Mouse (Mus musculus) intestine, postnatal 0 days (tissue): ENCODE results near the gene Xrcc6. TPM values are rescaled to one million over a fixed set of nuclear protein-coding genes. Genes with fewer than 3 reads are reported as not detected.

Experiments used
- ATAC-seq: fragments of 200-750 bp; cut with Nextera tagmentation; 2 replicates; pipeline ENCODE4 v1.8.0; 2017; ENCODE audit warnings: mild to moderate bottlenecking, moderate TSS enrichment, moderate library complexity
- H3K27ac ChIP-seq: fragments of 300-500 bp; sonication (generic); 2 replicates; pipeline ENCODE4 v1.5.1; 2014; ENCODE audit warnings: mild to moderate bottlenecking, low read depth, low read length, moderate library complexity
- H3K27me3 ChIP-seq: fragments of 300-500 bp; sonication (generic); replicated peaks from 2 replicates; pipeline ENCODE4 v1.6.1; 2014; ENCODE audit warnings: low read length, mixed read lengths; ENCODE audit not compliant: control insufficient read depth, insufficient read depth
- H3K36me3 ChIP-seq: fragments of 300-500 bp; sonication (generic); 2 replicates; pipeline ENCODE4 v1.6.1; 2014; ENCODE audit warnings: mild to moderate bottlenecking, moderate library complexity; ENCODE audit not compliant: control insufficient read depth, insufficient read depth
- H3K4me1 ChIP-seq: fragments of 300-500 bp; sonication (generic); replicated peaks from 2 replicates; pipeline ENCODE4 v1.6.1; 2014; ENCODE audit warnings: antibody characterized with exemption, low read length, mixed read lengths; ENCODE audit not compliant: control insufficient read depth, insufficient read depth
- H3K4me2 ChIP-seq: fragments of 300-500 bp; sonication (generic); replicated peaks from 2 replicates; pipeline ENCODE4 v1.6.1; 2014; ENCODE audit warnings: low read depth, mild to moderate bottlenecking, moderate library complexity
- H3K4me3 ChIP-seq: fragments of 300-500 bp; sonication (generic); 2 replicates; pipeline ENCODE4 v1.5.1; 2014; ENCODE audit warnings: low read depth, low read length
- H3K9ac ChIP-seq: fragments of 300-500 bp; sonication (generic); 2 replicates; pipeline ENCODE4 v1.6.1; 2014; ENCODE audit warnings: mild to moderate bottlenecking, low read depth, low read length
- H3K9me3 ChIP-seq: fragments of 300-500 bp; sonication (generic); 2 replicates; pipeline ENCODE4 v1.6.1; 2016; ENCODE audit warnings: mixed run types; ENCODE audit not compliant: control insufficient read depth
- CTCF ChIP-seq: sonication (generic); IDR thresholded peaks from 2 replicates; pipeline ENCODE4 v1.5.1; 2016; ENCODE audit warnings: low read depth, mild to moderate bottlenecking, control low read depth, antibody characterized with exemption, moderate library complexity
- WGBS: fragments of 180-500 bp; shearing (Covaris S2); extraction: QIAGEN DNeasy Blood & Tissue Kit; methylation state at CpG from one replicate; pipeline ENCODE4 v1.1.7; 2014; 5-methylcytosine and 5-hydroxymethylcytosine counted together
- polyA plus RNA-seq: library from polyadenylated mRNA; unstranded; fragments of >200 nt; fragmentation: Nextera tagmentation; extraction: Ambion mirVana; gene quantifications from 2 replicates; pipeline ENCODE4 v1.2.1, GENCODE M21; 2015

The Xrcc6 gene
- polyA plus RNA-seq, 1 experiment from 2014 or later = 22.6 TPM

GRCm38 (mm10) chr15:82052544-82052943 lies 64.9 kb downstream of the Xrcc6 start:
- no peak for TF ChIP-seq CTCF

GRCm38 (mm10) chr15:82058719-82059201 lies 71.1 kb downstream of the Xrcc6 start, which contains the start of gene 4930407I10Rik:
Gene 4930407I10Rik, plus strand, starts transcription at chr15:82059151.
- 83% methylated on average over 1 of the region's 1 CpGs for WGBS
- H3K9me3 ChIP-seq = no peaks in the 10 kb centered on the region
- ATAC-seq = no peak
- no peak within 1 kb of the TSS for H3K4me2 ChIP-seq
- no peak within 1 kb of the TSS for H3K27ac ChIP-seq
- no peaks in the 10 kb centered on the region for H3K36me3 ChIP-seq
- H3K27me3 ChIP-seq = peaks cover 5% of the 10 kb centered on the region; the same call in 1 of the 2 replicates
- no peak within 1 kb of the TSS for H3K9ac ChIP-seq
- no peak for TF ChIP-seq CTCF
- H3K4me1 ChIP-seq = no peaks in the 10 kb centered on the region
- no peak within 1 kb of the TSS for H3K4me3 ChIP-seq

More at GRCm38 (mm10) chr15:82052544-82052943, 64.9 kb downstream of the Xrcc6 start:
- no peak overlapping the region for H3K9ac ChIP-seq
- no peak for ATAC-seq
- H3K9me3 ChIP-seq = no peaks in the 10 kb centered on the region
- 64% methylated on average over 5 of the region's 5 CpGs for WGBS
- no peaks in the 10 kb centered on the region for H3K27me3 ChIP-seq
- no peaks in the 10 kb centered on the region for H3K36me3 ChIP-seq
- no peak overlapping the region for H3K4me2 ChIP-seq
- H3K4me1 ChIP-seq = no peaks in the 10 kb centered on the region
- H3K27ac ChIP-seq = no peak overlapping the region
- no peak overlapping the region for H3K4me3 ChIP-seq

- Histone ChIP-seq H3K4me3 (no peak overlapping the region), H3K4me1 (no peaks in the 10 kb centered on the region), H3K9me3 (no peaks in the 10 kb centered on the region), H3K36me3 (no peaks in the 10 kb centered on the region), H3K9ac (no peak overlapping the region), H3K27ac (no peak overlapping the region), H3K27me3 (peaks cover 39% of the 10 kb centered on the region), H3K4me2 (no peak overlapping the region)
- ATAC-seq = no peak
- WGBS = 56% methylated on average over 14 of the region's 14 CpGs
- no peak for TF ChIP-seq CTCF
Observed at GRCm38 (mm10) chr15:82063909-82064308, 76.3 kb downstream of the Xrcc6 start.

GRCm38 (mm10) chr15:82065511-82065910 lies 77.9 kb downstream of the Xrcc6 start:
- Histone ChIP-seq H3K4me1 (no peaks in the 10 kb centered on the region), H3K4me2 (no peak overlapping the region), H3K9ac (no peak overlapping the region), H3K27me3 (peaks cover 55% of the 10 kb centered on the region), H3K4me3 (no peak overlapping the region), H3K9me3 (no peaks in the 10 kb centered on the region), H3K36me3 (no peaks in the 10 kb centered on the region), H3K27ac (no peak overlapping the region)
- peak; percentile 89 for TF ChIP-seq CTCF
- 13% methylated on average over 7 of the region's 7 CpGs for WGBS
- ATAC-seq = no peak

- Histone ChIP-seq H3K27ac (no peak within 1 kb of the TSS), H3K4me2 (no peak within 1 kb of the TSS)
Observed at GRCm38 (mm10) chr15:82069898-82070297, 82.3 kb downstream of the Xrcc6 start, which contains the start of gene Mei1. Gene Mei1, plus strand, starts transcription at chr15:82069996.

GRCm38 (mm10) chr15:82071816-82072469 lies 84.3 kb downstream of the Xrcc6 start:
- H3K36me3 ChIP-seq = no peaks in the 10 kb centered on the region
- H3K27ac ChIP-seq = no peak overlapping the region
- no peak overlapping the region for H3K4me3 ChIP-seq
- 87% methylated on average over 26 of the region's 26 CpGs for WGBS
- no peak for ATAC-seq
- no peaks in the 10 kb centered on the region for H3K9me3 ChIP-seq
- no peaks in the 10 kb centered on the region for H3K4me1 ChIP-seq
- H3K9ac ChIP-seq = no peak overlapping the region
- peaks cover 43% of the 10 kb centered on the region for H3K27me3 ChIP-seq
- H3K4me2 ChIP-seq = no peak overlapping the region
- no peak for TF ChIP-seq CTCF

More at GRCm38 (mm10) chr15:82069898-82070297, 82.3 kb downstream of the Xrcc6 start, which contains the start of gene Mei1:
- Histone ChIP-seq H3K4me1 (no peaks in the 10 kb centered on the region), H3K36me3 (no peaks in the 10 kb centered on the region), H3K27me3 (peaks cover 53% of the 10 kb centered on the region), H3K9me3 (no peaks in the 10 kb centered on the region), H3K9ac (no peak within 1 kb of the TSS), H3K4me3 (no peak within 1 kb of the TSS)
- no peak for TF ChIP-seq CTCF
- 20% methylated on average over 39 of the region's 40 CpGs for WGBS
- ATAC-seq = no peak
